Mouse (Mus musculus): ENCODE measurements around the gene Nol4l.

- TF ChIP-seq CTCF (IDR thresholded peaks at IDR 0.05; ENCODE audit: low read depth, low read length), result no peak
- no peak for TF ChIP-seq POLR2A (IDR thresholded peaks at IDR 0.05; ENCODE audit: borderline replicate concordance, low read depth, low read length)
These were observed 6.6 kb downstream of the Nol4l start for GRCm38 (mm10) chr2:153523143-153523542.
